Mouse (Mus musculus) embryonic fibroblast, embryonic 13.5 days (primary cell): ENCODE measurements around the gene Maml3. TPM values are rescaled to one million over a fixed set of nuclear protein-coding genes. Genes with fewer than 3 reads are reported as not detected.

Experiments used
- H3K27ac ChIP-seq: 2 replicates; pipeline ENCODE4 v1.5.1; 2012; ENCODE audit warnings: low read length, control low read depth, inconsistent platforms; ENCODE audit not compliant: insufficient read depth
- H3K4me1 ChIP-seq: 2 replicates; pipeline ENCODE4 v1.6.1; 2011; ENCODE audit warnings: low read length; ENCODE audit not compliant: control insufficient read depth, insufficient read depth
- H3K4me3 ChIP-seq: 2 replicates; pipeline ENCODE4 v1.5.1; 2011; ENCODE audit warnings: mild to moderate bottlenecking, control low read depth, low read length; ENCODE audit not compliant: insufficient read depth
- CTCF ChIP-seq: IDR thresholded peaks from 2 replicates; pipeline ENCODE4 v1.5.1; 2011; ENCODE audit warnings: mild to moderate bottlenecking, control low read depth, low read length, moderate library complexity, borderline replicate concordance; ENCODE audit not compliant: insufficient read depth
- POLR2A ChIP-seq: IDR thresholded peaks from 2 replicates; pipeline ENCODE4 v1.6.1; 2011; ENCODE audit warnings: low read depth, mild to moderate bottlenecking, control low read depth, low read length, moderate library complexity
- polyA plus RNA-seq: library from polyadenylated mRNA; stranded (reverse); fragments of >200 nt; gene quantifications from 2 replicates; pipeline ENCODE4 v1.2.4, GENCODE M21; 2011; ENCODE audit warnings: low read depth; ENCODE audit not compliant: missing spikeins, insufficient read length

Maml3 gene
- polyA plus RNA-seq: 1.8 and 2.2 TPM in 2 replicates

DNA sequence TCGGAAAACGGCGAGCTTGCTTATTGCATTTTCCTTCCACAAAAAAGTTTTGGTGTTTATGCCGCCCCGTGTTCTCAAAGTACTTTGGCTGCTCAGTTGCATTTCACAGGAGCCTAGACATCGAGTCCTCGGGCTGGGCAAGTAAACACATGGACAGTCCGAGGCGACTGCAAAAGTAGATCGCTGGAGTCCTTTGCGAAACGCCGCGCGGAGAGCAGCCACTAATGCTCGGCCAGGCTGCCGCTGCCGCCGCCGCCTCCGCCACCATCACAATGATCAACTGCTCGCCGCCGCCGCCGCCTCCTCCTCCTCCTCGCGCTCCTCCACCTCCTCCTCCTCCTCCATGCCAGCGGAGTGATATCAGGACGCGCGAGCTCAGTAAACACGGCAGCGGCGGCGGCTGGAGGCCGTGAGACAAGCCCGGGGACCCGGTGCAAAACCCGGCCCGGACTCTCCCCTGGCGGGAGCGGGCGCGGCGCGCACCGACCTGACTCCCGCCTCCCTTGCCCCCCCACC, at the start of gene Maml3:
Maml3 (minus strand) TSS at position 441 of the 516 bp plus-strand sequence.
- peak within 1 kb of the TSS; percentile 20; the same call in 1 of the 2 replicates for H3K27ac ChIP-seq
- no peak for TF ChIP-seq CTCF
- peak; percentile 52; the same call in 1 of the 2 replicates for TF ChIP-seq POLR2A
- H3K4me3 ChIP-seq: peak within 1 kb of the TSS; percentile 66
- H3K4me1 ChIP-seq: no peaks in the 10 kb centered on the region

DNA sequence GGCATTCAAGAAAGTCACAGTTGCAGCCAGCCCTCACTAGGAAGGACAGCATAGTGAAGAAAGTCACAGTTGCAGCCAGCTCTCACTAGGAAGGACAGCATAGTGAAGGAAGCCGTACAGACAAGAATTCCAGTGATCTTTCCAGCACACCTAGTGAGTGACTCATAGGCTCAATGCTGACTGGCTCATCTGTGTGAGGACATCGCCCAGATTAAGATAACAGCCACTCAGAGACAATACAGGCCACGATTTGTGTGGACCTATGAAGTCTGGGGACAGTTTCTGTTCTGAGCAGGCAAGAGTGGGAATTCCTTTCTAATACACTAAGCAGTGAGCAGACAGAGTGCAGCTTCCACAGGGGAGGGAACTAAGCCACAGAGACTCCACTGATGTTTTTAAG, 46.3 kb upstream of the Maml3 start:
- TF ChIP-seq POLR2A (no peak), CTCF (no peak)
- no peak overlapping the region for H3K27ac ChIP-seq
- H3K4me1 ChIP-seq: peaks cover 4% of the 10 kb centered on the region
- H3K4me3 ChIP-seq: no peak overlapping the region

DNA sequence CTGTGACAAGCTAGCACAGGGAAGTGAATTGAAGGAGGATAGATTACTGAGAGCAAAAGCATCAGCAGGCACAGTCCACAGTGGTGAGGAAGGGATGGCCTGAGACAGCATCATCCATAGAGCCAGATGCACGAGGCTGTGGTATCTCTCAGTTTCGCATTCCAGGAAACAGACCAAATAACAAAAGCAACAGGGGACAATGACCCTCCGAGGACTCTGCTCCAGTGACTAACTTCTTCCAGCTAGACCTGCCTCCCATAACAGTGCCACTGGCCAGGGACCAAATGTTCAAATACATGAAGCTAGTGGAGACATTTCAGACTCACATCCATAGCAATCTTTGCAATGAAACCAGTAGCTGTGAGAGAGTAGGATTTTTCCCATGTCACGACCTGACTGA, 43.4 kb upstream of the Maml3 start:
- Histone ChIP-seq H3K4me1 (peaks cover 4% of the 10 kb centered on the region), H3K27ac (no peak overlapping the region), H3K4me3 (no peak overlapping the region)
- TF ChIP-seq POLR2A (no peak), CTCF (no peak)

GRCm38 (mm10) chr3:52144776-52145460, 40.0 kb upstream of the Maml3 start:
- peaks cover 2% of the 10 kb centered on the region; the same call in 1 of the 2 replicates for H3K4me1 ChIP-seq
- TF ChIP-seq POLR2A: no peak
- no peak for TF ChIP-seq CTCF
- no peak overlapping the region for H3K4me3 ChIP-seq
- H3K27ac ChIP-seq: no peak overlapping the region

DNA sequence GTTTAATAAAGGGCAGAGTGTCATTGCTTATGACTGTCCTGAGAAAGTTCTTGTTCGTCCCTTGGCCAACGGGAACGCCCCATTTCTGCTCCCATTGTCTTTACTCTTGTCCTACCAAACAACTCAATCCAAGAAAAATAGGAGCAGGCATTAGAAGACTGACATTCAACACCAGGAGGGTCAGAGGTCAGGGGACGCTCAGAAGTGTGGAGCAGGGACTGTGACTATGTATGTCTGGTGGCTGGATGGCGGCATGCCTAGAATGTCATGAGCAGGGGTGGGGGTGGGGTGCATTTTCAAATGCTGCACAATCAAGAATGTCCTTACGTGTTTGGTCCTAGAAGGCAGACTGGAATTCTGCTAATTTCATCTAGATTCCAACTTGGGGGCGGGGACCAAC, 38.1 kb upstream of the Maml3 start:
- TF ChIP-seq CTCF (no peak), POLR2A (no peak)
- no peak overlapping the region for H3K4me3 ChIP-seq
- H3K27ac ChIP-seq: no peak overlapping the region
- H3K4me1 ChIP-seq: peaks cover 2% of the 10 kb centered on the region; the same call in 1 of the 2 replicates

DNA sequence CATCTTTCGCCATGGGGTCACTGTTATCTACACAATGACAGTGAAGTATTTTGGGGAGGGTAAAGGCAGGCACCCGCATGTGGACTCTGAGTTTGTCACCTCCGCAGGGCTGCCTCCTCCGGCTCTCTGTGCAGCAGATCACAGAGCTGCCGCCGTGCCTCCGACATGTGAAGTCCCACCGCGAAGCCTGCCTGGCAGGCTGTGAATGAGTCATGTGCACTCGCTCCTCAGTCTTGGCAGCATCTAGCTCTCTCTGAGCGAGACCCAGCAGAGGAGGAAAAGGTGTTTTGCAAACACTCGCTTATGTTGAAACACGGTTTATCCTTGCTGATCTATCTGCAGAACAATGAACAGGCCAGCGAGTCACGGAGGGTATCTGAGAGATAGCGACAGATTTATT, 35.3 kb upstream of the Maml3 start:
- Histone ChIP-seq H3K4me1 (peaks cover 2% of the 10 kb centered on the region; the same call in 1 of the 2 replicates), H3K4me3 (no peak overlapping the region), H3K27ac (no peak overlapping the region)
- TF ChIP-seq POLR2A: no peak
- TF ChIP-seq CTCF: no peak

DNA sequence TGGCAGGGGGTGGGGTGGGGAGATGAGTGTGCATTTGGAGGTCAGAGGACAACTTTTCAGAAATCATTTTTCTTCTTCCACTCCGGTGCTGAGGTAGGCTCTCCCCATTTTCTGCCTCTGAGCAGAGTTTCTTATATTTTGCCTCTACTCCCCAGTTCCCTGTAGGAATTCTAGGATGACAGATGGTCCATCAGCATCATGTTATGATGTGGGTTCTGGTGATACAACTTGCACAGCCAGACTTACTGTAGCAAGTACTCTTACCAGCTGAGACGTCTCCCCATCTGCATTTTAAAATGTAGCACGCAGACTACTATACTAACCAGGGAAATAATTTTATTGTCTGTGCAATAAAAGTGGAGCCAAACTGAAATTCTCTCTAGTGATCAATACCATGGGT, 20.5 kb upstream of the Maml3 start:
- TF ChIP-seq CTCF: no peak
- no peak for TF ChIP-seq POLR2A
- Histone ChIP-seq H3K27ac (no peak overlapping the region), H3K4me3 (no peak overlapping the region)

GRCm38 (mm10) chr3:52120858-52121257, 16.0 kb upstream of the Maml3 start:
- no peak overlapping the region for H3K4me3 ChIP-seq
- no peaks in the 10 kb centered on the region for H3K4me1 ChIP-seq
- H3K27ac ChIP-seq: no peak overlapping the region
- TF ChIP-seq POLR2A (no peak), CTCF (no peak)

More for the DNA sequence above, 20.5 kb upstream of the Maml3 start:
- no peaks in the 10 kb centered on the region for H3K4me1 ChIP-seq

DNA sequence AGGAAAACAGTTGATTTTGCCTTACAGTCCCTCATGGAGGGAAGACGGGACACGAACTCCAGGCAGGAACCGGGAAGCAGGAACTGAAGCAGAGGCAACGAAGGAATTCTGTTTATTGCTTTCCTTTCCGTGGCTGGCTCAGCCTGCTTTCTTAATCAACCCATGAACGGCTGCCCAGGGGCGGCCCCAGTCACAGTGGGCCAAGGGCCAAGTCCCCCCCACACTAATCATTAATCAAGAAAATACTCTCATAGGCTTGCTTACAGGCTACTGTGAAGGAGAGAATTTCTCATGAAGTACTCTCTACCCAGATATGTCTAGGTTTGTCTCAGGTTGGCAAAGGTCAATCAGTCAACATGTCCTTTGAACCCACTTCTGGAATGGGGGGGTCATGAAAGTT, 14.3 kb upstream of the Maml3 start:
- Histone ChIP-seq H3K4me3 (no peak overlapping the region), H3K27ac (no peak overlapping the region), H3K4me1 (no peaks in the 10 kb centered on the region)
- TF ChIP-seq CTCF: no peak
- no peak for TF ChIP-seq POLR2A

GRCm38 (mm10) chr3:52115421-52115820, 10.5 kb upstream of the Maml3 start:
- Histone ChIP-seq H3K4me1 (no peaks in the 10 kb centered on the region), H3K27ac (no peak overlapping the region), H3K4me3 (no peak overlapping the region)
- no peak for TF ChIP-seq CTCF
- no peak for TF ChIP-seq POLR2A

GRCm38 (mm10) chr3:52108027-52108426, 3.2 kb upstream of the Maml3 start:
- Histone ChIP-seq H3K4me3 (no peak overlapping the region), H3K4me1 (no peaks in the 10 kb centered on the region), H3K27ac (no peak overlapping the region)
- TF ChIP-seq POLR2A (no peak), CTCF (no peak)
